Mouse (Mus musculus): ENCODE data around the gene Cyp17a1. TPM values are rescaled to one million over a fixed set of nuclear protein-coding genes. Genes with fewer than 3 reads are reported as not detected.

Gene Cyp17a1
- polyA plus RNA-seq (2012; rRNA removed) = 7.6 and 8.7 TPM in 2 replicates

DNA sequence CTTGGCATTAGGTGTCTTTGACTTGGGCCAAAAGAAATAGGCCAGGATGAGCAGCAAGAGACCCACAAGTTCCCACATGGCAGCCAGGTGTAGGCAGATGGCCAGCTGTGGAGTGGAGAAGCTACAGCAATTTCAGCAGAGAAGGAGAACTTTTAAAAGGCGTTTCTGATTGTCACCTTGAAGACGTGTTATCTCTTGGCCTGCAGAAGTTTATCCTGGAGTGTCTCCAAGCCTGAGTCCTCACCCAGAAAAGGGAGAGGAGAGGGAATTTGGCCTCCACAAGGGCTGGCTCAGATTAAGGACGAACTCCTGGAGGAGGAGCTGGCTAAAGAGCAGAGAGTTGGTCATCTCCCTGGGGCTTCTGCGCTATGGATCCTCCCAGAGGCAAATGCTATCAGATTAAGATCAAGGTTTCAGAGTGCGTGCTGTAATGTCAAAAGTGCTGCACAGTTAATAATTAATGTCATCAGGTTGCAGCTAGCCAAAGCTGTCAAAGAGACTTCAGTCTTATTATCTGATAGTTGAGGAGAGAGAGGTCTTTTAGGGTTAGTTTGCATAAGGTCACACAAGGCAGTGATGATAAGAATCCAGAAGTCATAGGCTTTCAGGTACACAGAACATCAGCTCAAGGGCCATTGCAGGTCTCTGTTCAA lies at the start of gene Cyp17a1:
Cyp17a1 (minus strand) TSS at position 407 of the 653 bp plus-strand sequence.

DNA sequence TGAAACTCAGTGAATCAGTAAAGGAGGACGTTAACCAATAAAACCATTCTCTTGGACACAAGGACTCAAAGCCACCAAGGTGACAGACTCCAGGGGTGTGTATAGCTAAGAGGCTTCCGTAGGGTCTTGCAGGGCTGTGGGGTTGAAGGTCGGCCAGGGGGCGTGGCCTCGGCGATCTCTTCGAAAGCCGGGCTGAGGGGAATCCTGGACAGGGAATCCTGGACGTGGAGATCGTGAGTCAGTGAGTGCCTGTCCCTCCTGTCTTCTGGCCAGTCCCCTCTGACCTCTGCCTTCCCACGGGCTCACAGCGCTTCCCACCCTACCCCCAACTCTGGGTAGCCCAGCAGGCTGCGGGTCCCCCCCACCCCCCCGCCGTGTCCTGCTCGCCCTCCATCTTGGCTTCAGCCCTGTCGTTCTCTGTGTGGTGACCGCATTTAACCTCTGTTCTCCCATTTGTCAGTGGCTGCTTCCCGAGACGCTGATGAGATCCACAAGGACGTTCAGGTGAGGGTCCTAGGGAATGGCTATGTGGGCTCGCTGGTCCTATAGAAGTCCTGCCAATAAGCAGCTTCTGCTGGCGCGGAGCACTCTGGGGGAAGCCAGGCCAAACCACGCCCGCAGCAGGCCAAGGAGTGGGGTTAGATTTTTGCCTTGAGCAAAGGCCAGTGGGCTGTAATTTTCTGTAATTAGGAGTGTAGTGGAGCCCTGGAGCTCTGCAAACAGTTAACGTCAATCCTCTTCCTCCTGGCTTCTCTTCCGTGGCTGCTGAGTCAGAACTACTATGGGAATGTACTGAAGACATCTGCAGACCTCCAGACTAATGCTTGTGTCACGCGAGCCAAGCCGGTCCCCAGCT lies 34.6 kb upstream of the Cyp17a1 start, which contains the start of gene As3mt:
As3mt (plus strand) TSS at position 163 of the 856 bp plus-strand sequence.

DNA sequence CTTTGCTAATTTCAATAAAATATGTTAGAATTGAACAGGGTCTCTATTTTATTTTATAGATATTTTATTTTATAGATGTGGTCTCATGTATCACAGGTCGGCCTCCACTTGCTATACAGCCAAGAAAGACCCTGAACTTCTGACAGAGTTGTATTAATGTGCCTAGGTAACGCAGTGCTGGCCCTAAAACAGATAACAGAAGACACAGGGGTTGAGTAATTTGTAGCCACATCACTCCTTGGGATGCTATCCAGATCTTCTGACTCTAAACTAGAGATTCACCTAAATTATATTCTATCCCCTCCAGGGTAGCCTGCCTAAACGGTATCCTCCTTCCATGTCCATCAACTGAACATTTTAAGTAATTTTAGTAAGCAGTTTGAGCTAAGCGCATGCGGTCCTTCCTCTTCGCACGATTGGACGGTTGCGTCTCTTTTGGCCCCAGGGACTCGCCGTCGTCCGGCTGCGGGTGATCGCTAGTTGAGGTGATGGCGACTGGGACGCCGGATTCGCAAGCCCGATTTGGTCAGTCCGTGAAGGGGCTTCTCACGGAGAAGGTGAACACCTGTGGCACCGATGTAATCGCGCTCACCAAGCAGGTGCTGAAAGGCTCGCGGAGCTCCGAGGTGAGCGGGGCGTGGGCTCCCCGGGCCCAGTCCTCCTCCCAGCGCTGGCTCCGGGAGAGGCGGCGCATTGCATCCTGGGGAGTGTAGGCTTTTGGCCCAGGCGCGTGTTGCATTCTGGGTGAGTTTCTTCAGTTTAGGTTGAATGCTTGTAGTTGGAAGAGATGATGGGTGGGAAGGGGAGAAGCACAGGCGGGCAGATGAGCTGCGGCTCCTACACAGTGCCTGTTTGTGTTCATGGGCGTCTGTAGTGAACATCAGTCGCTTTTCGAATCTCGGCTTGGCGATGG lies 16.7 kb upstream of the Cyp17a1 start, which contains the start of gene Borcs7:
Borcs7 (plus strand) TSS at position 447 of the 913 bp plus-strand sequence.

Other genes with a start within 250 kb of the Cyp17a1 start
- 8.2 and 8.8 TPM in 2 replicates for gene Trim8, start 171.5 kb downstream of the Cyp17a1 start, polyA plus RNA-seq (2012; rRNA removed)
- gene Arl3, start 100.0 kb downstream of the Cyp17a1 start, polyA plus RNA-seq (2012; rRNA removed) = 28.4 and 30.0 TPM in 2 replicates
- 19.3 and 21.4 TPM in 2 replicates for gene Sfxn2, start 99.8 kb downstream of the Cyp17a1 start, polyA plus RNA-seq (2012; rRNA removed)
- gene Wbp1l, start 74.1 kb downstream of the Cyp17a1 start, polyA plus RNA-seq (2012; rRNA removed) = 33.3 and 43.3 TPM in 2 replicates
- 2.8 and 3.0 TPM in 2 replicates for gene Borcs7, start 16.7 kb upstream of the Cyp17a1 start, polyA plus RNA-seq (2012; rRNA removed)
- gene As3mt, start 34.3 kb upstream of the Cyp17a1 start, polyA plus RNA-seq (2012; rRNA removed) = 13.2 and 13.3 TPM in 2 replicates
- gene Cnnm2, start 88.4 kb upstream of the Cyp17a1 start, polyA plus RNA-seq (2012; rRNA removed) = 1.6 and 1.8 TPM in 2 replicates

Measured in liver, embryonic 18 days (tissue).